Mouse (Mus musculus) olfactory bulb, adult 2 months (tissue): ENCODE measurements around the gene Lpo. TPM values are rescaled to one million over a fixed set of nuclear protein-coding genes. Genes with fewer than 3 reads are reported as not detected.

Experiments used
- H3K27ac ChIP-seq: fragments of 200-500 bp; 2 replicates; pipeline ENCODE4 v1.5.1; 2012; ENCODE audit warnings: low read depth, low read length; ENCODE audit not compliant: insufficient read depth
- H3K4me1 ChIP-seq: fragments of 200-500 bp; 2 replicates; pipeline ENCODE4 v1.6.1; 2012; ENCODE audit warnings: low read length; ENCODE audit not compliant: control insufficient read depth, insufficient read depth
- H3K4me3 ChIP-seq: fragments of 200-500 bp; 2 replicates; pipeline ENCODE4 v1.5.1; 2012; ENCODE audit warnings: mild to moderate bottlenecking, low read depth, low read length, moderate library complexity; ENCODE audit not compliant: insufficient read depth
- CTCF ChIP-seq: fragments of 200-500 bp; IDR thresholded peaks from 2 replicates; pipeline ENCODE4 v1.5.1; 2012; ENCODE audit warnings: low read depth, mild to moderate bottlenecking, low read length, moderate library complexity; ENCODE audit not compliant: insufficient read depth
- POLR2A ChIP-seq: fragments of 200-500 bp; IDR thresholded peaks from 2 replicates; pipeline ENCODE4 v1.6.1; 2012; ENCODE audit warnings: mild to moderate bottlenecking, low read depth, low read length, moderate library complexity; ENCODE audit not compliant: insufficient read depth
- WGBS: fragments of 180-500 bp; shearing (Covaris S2); methylation state at CpG from one replicate; pipeline ENCODE4 v1.1.7; 2018; 5-methylcytosine and 5-hydroxymethylcytosine counted together
- polyA plus RNA-seq: library from polyadenylated mRNA; stranded (reverse); fragments of >200 nt; gene quantifications from 2 replicates; pipeline ENCODE4 v1.2.4, GENCODE M21; 2012; ENCODE audit warnings: low replicate concordance; ENCODE audit not compliant: missing spikeins, insufficient read depth, insufficient read length

Gene Lpo
- polyA plus RNA-seq, 1 experiment, result not detected

DNA sequence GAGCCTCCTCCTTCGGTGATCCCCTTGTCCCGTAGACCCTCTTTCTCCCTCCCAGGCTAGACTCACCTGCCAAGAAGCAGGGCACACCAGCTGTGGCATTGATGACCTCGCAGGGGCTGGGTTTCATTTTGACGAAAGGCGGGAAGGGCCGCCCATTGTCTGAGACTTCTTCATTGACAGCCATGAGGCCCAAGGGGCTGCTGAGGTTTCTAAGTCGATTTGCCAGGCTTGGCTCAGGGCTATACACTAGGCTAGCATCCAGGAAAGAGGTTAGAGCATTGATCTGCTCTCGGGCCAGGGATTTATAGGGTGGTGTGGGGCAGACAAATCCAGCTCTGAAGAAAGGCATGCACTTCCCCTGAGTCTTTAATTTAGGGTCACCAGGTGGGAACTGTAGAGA lies 13.3 kb downstream of the Lpo start:
- peaks cover 10% of the 10 kb centered on the region for H3K4me1 ChIP-seq
- no peak for TF ChIP-seq CTCF
- no peak for TF ChIP-seq POLR2A
- WGBS, result 72% methylated on average over 8 of the region's 8 CpGs
- no peak overlapping the region for H3K4me3 ChIP-seq
- no peak overlapping the region for H3K27ac ChIP-seq

- WGBS, result 22% methylated on average over 4 of the region's 4 CpGs
- TF ChIP-seq CTCF (no peak), POLR2A (no peak)
- no peak overlapping the region for H3K4me3 ChIP-seq
- 0 out of 2 replicates have a peak overlapping the region, but pooled peaks have one; percentile 4 for H3K27ac ChIP-seq
- peaks cover 5% of the 10 kb centered on the region for H3K4me1 ChIP-seq
These were observed 16.7 kb downstream of the Lpo start for GRCm38 (mm10) chr11:87811396-87811795.

DNA sequence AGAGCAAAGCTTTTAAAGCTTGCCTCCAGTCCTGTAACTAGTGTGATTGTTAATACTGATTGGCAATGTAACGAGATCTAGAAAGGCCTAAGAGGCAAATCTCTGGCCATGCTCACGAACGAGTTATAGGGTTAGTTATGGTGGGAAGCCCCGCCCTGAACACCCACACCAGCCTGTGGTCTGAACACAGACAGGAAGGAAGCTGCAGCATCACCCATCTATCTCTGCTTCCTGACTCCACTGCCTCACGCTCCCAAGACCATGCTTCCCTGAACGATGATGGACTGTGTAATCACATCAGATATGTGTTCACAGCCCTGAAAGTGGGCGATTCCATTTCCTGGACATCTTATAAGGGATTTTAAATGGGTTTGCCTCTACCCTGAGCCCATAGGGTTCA lies 19.9 kb downstream of the Lpo start:
- no peak for TF ChIP-seq CTCF
- H3K4me3 ChIP-seq, result no peak overlapping the region
- no peak overlapping the region for H3K27ac ChIP-seq
- WGBS, result 86% methylated on average over 7 of the region's 7 CpGs
- peaks cover 6% of the 10 kb centered on the region for H3K4me1 ChIP-seq

GRCm38 (mm10) chr11:87807433-87807832 lies 20.7 kb downstream of the Lpo start:
- TF ChIP-seq POLR2A, result no peak
- no peak for TF ChIP-seq CTCF
- no peak overlapping the region for H3K27ac ChIP-seq
- H3K4me1 ChIP-seq, result peaks cover 13% of the 10 kb centered on the region
- WGBS, result 87% methylated on average over 6 of the region's 6 CpGs
- H3K4me3 ChIP-seq, result no peak overlapping the region

GRCm38 (mm10) chr11:87805448-87805847 lies 22.6 kb downstream of the Lpo start:
- no peak overlapping the region for H3K27ac ChIP-seq
- WGBS, result 78% methylated on average over 1 of the region's 1 CpGs
- no peak for TF ChIP-seq POLR2A
- TF ChIP-seq CTCF, result no peak
- H3K4me3 ChIP-seq, result no peak overlapping the region
- peaks cover 20% of the 10 kb centered on the region for H3K4me1 ChIP-seq

- H3K4me1 ChIP-seq, result peaks cover 20% of the 10 kb centered on the region
- 40% methylated on average over 14 of the region's 14 CpGs for WGBS
- no peak overlapping the region for H3K27ac ChIP-seq
- H3K4me3 ChIP-seq, result peak overlapping the region; percentile 9; the same call in 1 of the 2 replicates
- TF ChIP-seq CTCF (peak; percentile 22; the same call in 1 of the 2 replicates), POLR2A (no peak)
These were observed 25.5 kb downstream of the Lpo start for GRCm38 (mm10) chr11:87802621-87803020.

GRCm38 (mm10) chr11:87801711-87802275 lies 26.3 kb downstream of the Lpo start:
- H3K4me3 ChIP-seq, result no peak overlapping the region
- WGBS, result 48% methylated on average over 22 of the region's 22 CpGs
- peaks cover 20% of the 10 kb centered on the region for H3K4me1 ChIP-seq
- no peak overlapping the region for H3K27ac ChIP-seq
- TF ChIP-seq CTCF, result no peak
- TF ChIP-seq POLR2A, result no peak

- TF ChIP-seq CTCF (no peak), POLR2A (no peak)
- Histone ChIP-seq H3K4me1 (no peaks in the 10 kb centered on the region), H3K27ac (no peak within 1 kb of the TSS), H3K4me3 (no peak within 1 kb of the TSS)
- WGBS, result 79% methylated on average over 3 of the region's 3 CpGs
These were observed 34.6 kb downstream of the Lpo start, which contains the start of gene Mpo for GRCm38 (mm10) chr11:87793460-87793859. TSS of gene Mpo (plus strand) at chr11:87793581.

DNA sequence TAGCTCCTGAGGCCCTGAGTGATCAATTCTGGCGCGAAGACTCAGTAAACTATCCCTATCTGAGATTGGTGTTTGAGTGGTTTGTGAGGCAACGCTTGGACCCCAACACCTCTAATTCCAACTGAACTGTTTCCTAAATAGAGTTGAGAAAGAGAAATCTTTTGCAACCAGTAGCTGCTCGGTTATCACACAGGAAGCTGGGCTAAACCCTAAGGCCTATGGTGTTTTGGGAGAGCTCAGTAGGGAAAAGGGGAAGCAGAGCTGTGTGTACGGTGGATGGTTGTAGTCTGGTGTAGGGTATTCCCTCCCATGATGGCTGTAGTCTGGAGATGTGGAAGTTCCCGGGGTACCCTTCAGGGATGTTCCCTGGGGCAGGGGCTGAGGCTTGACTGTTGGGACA lies 38.0 kb downstream of the Lpo start:
- 91% methylated on average over 6 of the region's 6 CpGs for WGBS
- TF ChIP-seq POLR2A (no peak), CTCF (no peak)

GRCm38 (mm10) chr11:87780130-87780529 lies 48.0 kb downstream of the Lpo start:
- no peak for TF ChIP-seq POLR2A
- no peak for TF ChIP-seq CTCF
- Histone ChIP-seq H3K27ac (no peak overlapping the region), H3K4me1 (peaks cover 15% of the 10 kb centered on the region), H3K4me3 (no peak overlapping the region)
- 86% methylated on average over 8 of the region's 8 CpGs for WGBS

More for the DNA sequence above, 38.0 kb downstream of the Lpo start:
- Histone ChIP-seq H3K4me1 (no peaks in the 10 kb centered on the region), H3K4me3 (no peak overlapping the region), H3K27ac (no peak overlapping the region)
